Mouse (Mus musculus) forebrain, embryonic 16.5 days (tissue): Measurements from ENCODE around the gene Fus. TPM values are rescaled to one million over a fixed set of nuclear protein-coding genes. Genes with fewer than 3 reads are reported as not detected.

Source experiments
- ATAC-seq: fragments of 200-750 bp; cut with Nextera tagmentation; 2 replicates; pipeline ENCODE4 v1.8.0; 2017; ENCODE audit warnings: mild to moderate bottlenecking, moderate library complexity
- H3K27ac ChIP-seq: fragments of 300-500 bp; sonication (generic); 2 replicates; pipeline ENCODE4 v1.5.1; 2014; ENCODE audit warnings: low read length, control low read depth
- H3K27me3 ChIP-seq: fragments of 300-500 bp; sonication (generic); replicated peaks from 2 replicates; pipeline ENCODE4 v1.6.1; 2014; ENCODE audit warnings: low read length; ENCODE audit not compliant: control insufficient read depth, insufficient read depth
- H3K36me3 ChIP-seq: fragments of 300-500 bp; sonication (generic); 2 replicates; pipeline ENCODE4 v1.6.1; 2014; ENCODE audit not compliant: control insufficient read depth, insufficient read depth
- H3K4me1 ChIP-seq: fragments of 300-500 bp; sonication (generic); replicated peaks from 2 replicates; pipeline ENCODE4 v1.6.1; 2014; ENCODE audit warnings: low read length; ENCODE audit not compliant: control insufficient read depth, insufficient read depth
- H3K4me2 ChIP-seq: fragments of 300-500 bp; sonication (generic); 2 replicates; pipeline ENCODE4 v1.6.1; 2014; ENCODE audit warnings: mild to moderate bottlenecking, low read length, control low read depth
- H3K4me3 ChIP-seq: fragments of 300-500 bp; sonication (generic); replicated peaks from 2 replicates; pipeline ENCODE4 v1.5.1; 2014; ENCODE audit warnings: mild to moderate bottlenecking, low read length, control low read depth
- H3K9ac ChIP-seq: fragments of 300-500 bp; sonication (generic); replicated peaks from 2 replicates; pipeline ENCODE4 v1.6.1; 2014; ENCODE audit warnings: low read depth, low read length, control low read depth
- H3K9me3 ChIP-seq: fragments of 300-500 bp; sonication (generic); 2 replicates; pipeline ENCODE4 v1.6.1; 2016; ENCODE audit warnings: low read length; ENCODE audit not compliant: control insufficient read depth
- WGBS: fragments of 180-500 bp; shearing (Covaris S2); extraction: QIAGEN DNeasy Blood & Tissue Kit; methylation state at CpG from one replicate; pipeline ENCODE4 v1.1.7; 2014; 5-methylcytosine and 5-hydroxymethylcytosine counted together
- polyA plus RNA-seq: library from polyadenylated mRNA; unstranded; fragments of >200 nt; fragmentation: Nextera tagmentation; extraction: Ambion mirVana; gene quantifications from 2 replicates; pipeline ENCODE4 v1.2.1, GENCODE M21; 2015

Gene Fus
- polyA plus RNA-seq, 1 experiment from 2014 or later: 386 TPM

GRCm38 (mm10) chr7:128031403-128031976 lies 64.2 kb downstream of the Fus start:
- H3K9ac ChIP-seq: no peak overlapping the region
- no peak overlapping the region for H3K27ac ChIP-seq
- H3K4me3 ChIP-seq: no peak overlapping the region
- no peaks in the 10 kb centered on the region for H3K27me3 ChIP-seq
- ATAC-seq: peak; percentile 61; the same call in 1 of the 2 replicates
- no peaks in the 10 kb centered on the region for H3K9me3 ChIP-seq
- H3K4me1 ChIP-seq: no peaks in the 10 kb centered on the region
- H3K36me3 ChIP-seq: no peaks in the 10 kb centered on the region
- H3K4me2 ChIP-seq: no peak overlapping the region
- 37% methylated on average over 9 of the region's 9 CpGs for WGBS

GRCm38 (mm10) chr7:128032290-128032988 lies 65.2 kb downstream of the Fus start:
- Histone ChIP-seq H3K27ac (no peak overlapping the region), H3K4me2 (no peak overlapping the region), H3K36me3 (no peaks in the 10 kb centered on the region), H3K4me3 (no peak overlapping the region), H3K9me3 (no peaks in the 10 kb centered on the region), H3K9ac (no peak overlapping the region), H3K27me3 (no peaks in the 10 kb centered on the region), H3K4me1 (no peaks in the 10 kb centered on the region)
- 94% methylated on average over 5 of the region's 5 CpGs for WGBS
- ATAC-seq: no peak

- Histone ChIP-seq H3K27me3 (no peaks in the 10 kb centered on the region), H3K4me2 (no peak overlapping the region), H3K9me3 (no peaks in the 10 kb centered on the region), H3K9ac (no peak overlapping the region), H3K36me3 (no peaks in the 10 kb centered on the region), H3K27ac (no peak overlapping the region), H3K4me3 (no peak overlapping the region), H3K4me1 (no peaks in the 10 kb centered on the region)
- WGBS: 95% methylated on average over 3 of the region's 3 CpGs
- ATAC-seq: no peak
These were observed 65.7 kb downstream of the Fus start for GRCm38 (mm10) chr7:128032989-128033293.

GRCm38 (mm10) chr7:128033616-128034015 lies 66.4 kb downstream of the Fus start:
- 91% methylated on average over 4 of the region's 4 CpGs for WGBS
- no peak overlapping the region for H3K4me2 ChIP-seq
- H3K4me3 ChIP-seq: no peak overlapping the region
- H3K27me3 ChIP-seq: no peaks in the 10 kb centered on the region
- no peaks in the 10 kb centered on the region for H3K4me1 ChIP-seq
- H3K36me3 ChIP-seq: no peaks in the 10 kb centered on the region
- no peak for ATAC-seq
- H3K27ac ChIP-seq: no peak overlapping the region
- H3K9me3 ChIP-seq: no peaks in the 10 kb centered on the region
- H3K9ac ChIP-seq: no peak overlapping the region

Other genes with a start within 250 kb of the Fus start
- 0.11 and 0.17 TPM in 2 replicates for gene Ctf2, start 235.3 kb upstream of the Fus start, polyA plus RNA-seq
- 8.0 and 8.4 TPM in 2 replicates for gene Fbxl19, start 222.9 kb upstream of the Fus start, polyA plus RNA-seq
- gene Orai3, start 197.6 kb upstream of the Fus start, polyA plus RNA-seq: 9.5 and 9.6 TPM in 2 replicates
- gene Setd1a, start 190.8 kb upstream of the Fus start, polyA plus RNA-seq: 19.8 and 20.7 TPM in 2 replicates
- gene Gm49388, start 181.8 kb upstream of the Fus start, polyA plus RNA-seq: not detected in 2 replicates
- 7.3 and 10.7 TPM in 2 replicates for gene Hsd3b7, start 166.9 kb upstream of the Fus start, polyA plus RNA-seq
- gene Stx4a, start 143.2 kb upstream of the Fus start, polyA plus RNA-seq: 17.8 and 22.2 TPM in 2 replicates
- 37.9 and 50.8 TPM in 2 replicates for gene Stx1b, start 142.9 kb upstream of the Fus start, polyA plus RNA-seq
- gene Zfp646, start 91.2 kb upstream of the Fus start, polyA plus RNA-seq: 14.4 and 15.4 TPM in 2 replicates
- gene Zfp668, start 90.6 kb upstream of the Fus start, polyA plus RNA-seq: 43.4 and 45.4 TPM in 2 replicates
- gene Prss53, start 76.5 kb upstream of the Fus start, polyA plus RNA-seq: 0.87 and 1.3 TPM in 2 replicates
- gene Gm21974, start 72.0 kb upstream of the Fus start, polyA plus RNA-seq: not detected in 2 replicates
- gene Vkorc1, start 71.8 kb upstream of the Fus start, polyA plus RNA-seq: 63.9 and 74.4 TPM in 2 replicates
- gene Bckdk, start 63.4 kb upstream of the Fus start, polyA plus RNA-seq: 79.4 and 81.7 TPM in 2 replicates
- 53.3 and 55.4 TPM in 2 replicates for gene Kat8, start 54.9 kb upstream of the Fus start, polyA plus RNA-seq
- gene Prss8, start 37.4 kb upstream of the Fus start, polyA plus RNA-seq: 0.19 and 0.32 TPM in 2 replicates
- gene Prss36, start 20.7 kb upstream of the Fus start, polyA plus RNA-seq: 13.2 TPM in 2 replicates
- 4.9 and 5.1 TPM in 2 replicates for gene Pycard, start 26.4 kb downstream of the Fus start, polyA plus RNA-seq
- not detected in 2 replicates for gene Trim72, start 36.5 kb downstream of the Fus start, polyA plus RNA-seq
- gene Itgam, start 95.2 kb downstream of the Fus start, polyA plus RNA-seq: 0.99 and 1.1 TPM in 2 replicates
- gene Gm49368, start 95.2 kb downstream of the Fus start, polyA plus RNA-seq: not detected in 2 replicates
- gene Itgax, start 162.1 kb downstream of the Fus start, polyA plus RNA-seq: not detected in 2 replicates
- not detected in 2 replicates for gene Itgad, start 186.9 kb downstream of the Fus start, polyA plus RNA-seq
- 0.39 TPM in 1 of 2 replicates, not detected in the other for gene Cox6a2, start 238.9 kb downstream of the Fus start, polyA plus RNA-seq